Mouse (Mus musculus) hematopoietic stem cell, adult 5-6 weeks (primary cell): ENCODE data around the gene Inf2. TPM values are rescaled to one million over a fixed set of nuclear protein-coding genes. Genes with fewer than 3 reads are reported as not detected.

Source experiments
- ATAC-seq, 2 experiments: fragments of 125-278 bp in 1 of 2; replicated peaks in 1 of 2; 2 replicates each; pipeline ENCODE4 v1.8.0; 2016 to 2017; ENCODE audit warnings: inconsistent platforms in 2 of 2, mild to moderate bottlenecking in 2 of 2, moderate number of reproducible peaks in 2 of 2, low read depth in 1 of 2, moderate TSS enrichment in 1 of 2; ENCODE audit not compliant: low FRiP score in 2 of 2, poor library complexity in 2 of 2, severe bottlenecking in 2 of 2, insufficient read depth in 1 of 2, low TSS enrichment in 1 of 2
- total RNA-seq: library from RNA; stranded (forward); fragments of 172-1452, 232-1000 nt; gene quantifications from 2 replicates; pipeline ENCODE4 v1.2.3, GENCODE M21; 2017

Gene Inf2
- total RNA-seq, 1 experiment from 2014 or later = 10.1 TPM

- no peak for ATAC-seq
Measured at GRCm38 (mm10) chr12:112661327-112661605, 72.7 kb downstream of the Inf2 start.

- no peak for ATAC-seq
Measured at GRCm38 (mm10) chr12:112661851-112662250, 73.3 kb downstream of the Inf2 start.

- no peak for ATAC-seq
Measured at GRCm38 (mm10) chr12:112663303-112663702, 74.7 kb downstream of the Inf2 start.

GRCm38 (mm10) chr12:112663716-112664115, 75.1 kb downstream of the Inf2 start:
- ATAC-seq = no peak

- no peak for ATAC-seq
Measured at GRCm38 (mm10) chr12:112664124-112664523, 75.5 kb downstream of the Inf2 start.

- no peak for ATAC-seq
Measured at GRCm38 (mm10) chr12:112664656-112665055, 76.1 kb downstream of the Inf2 start.

Other genes with a start within 250 kb of the Inf2 start
- gene A530016L24Rik, start 99.3 kb upstream of the Inf2 start, total RNA-seq = not detected in 2 replicates
- not detected in 2 replicates for gene Tmem179, start 72.0 kb upstream of the Inf2 start, total RNA-seq
- 38.0 and 49.7 TPM in 2 replicates for gene Adssl1, start 31.3 kb downstream of the Inf2 start, total RNA-seq
- gene Siva1, start 55.9 kb downstream of the Inf2 start, total RNA-seq = 146 and 161 TPM in 2 replicates
- gene Akt1, start 86.1 kb downstream of the Inf2 start, total RNA-seq = 84.1 and 92.3 TPM in 2 replicates
- 2.5 and 2.9 TPM in 2 replicates for gene Zbtb42, start 90.0 kb downstream of the Inf2 start, total RNA-seq
- 7.3 and 7.4 TPM in 2 replicates for gene Cep170b, start 131.7 kb downstream of the Inf2 start, total RNA-seq
- gene Pld4, start 171.9 kb downstream of the Inf2 start, total RNA-seq = 3.1 and 13.6 TPM in 2 replicates
- gene Ahnak2, start 213.9 kb downstream of the Inf2 start, total RNA-seq = 0.45 TPM in 1 of 2 replicates, not detected in the other
- 0.75 and 2.0 TPM in 2 replicates for gene Clba1, start 220.2 kb downstream of the Inf2 start, total RNA-seq
- 51.3 and 54.0 TPM in 2 replicates for gene Cdca4, start 240.6 kb downstream of the Inf2 start, total RNA-seq